Mouse (Mus musculus) CH12.LX (cell line): Measurements from ENCODE around the gene Rab8b. TPM values are rescaled to one million over a fixed set of nuclear protein-coding genes. Genes with fewer than 3 reads are reported as not detected.
A peak's percentile ranks its signal among the peaks of the same experiment; 100 is the strongest.

Experiments
- DNase-seq: peaks from one replicate; pipeline ENCODE4 v3.0.0-alpha.2; 2013; ENCODE audit errors: extremely low read depth
- H3K27ac ChIP-seq: 2 replicates; pipeline ENCODE4 v1.5.1; 2012; ENCODE audit warnings: low read depth, mild to moderate bottlenecking, control low read depth, moderate library complexity; ENCODE audit not compliant: insufficient read depth
- H3K27me3 ChIP-seq: replicated peaks from 2 replicates; pipeline ENCODE3; 2012; ENCODE audit warnings: inconsistent platforms
- H3K36me3 ChIP-seq, 2 experiments: replicated peaks in 1 of 2; 2 replicates each; pipeline versions ENCODE3 to v1.6.1; 2012; ENCODE audit warnings: inconsistent platforms in 1 of 2, low read length in 1 of 2, mild to moderate bottlenecking in 1 of 2, mixed read lengths in 1 of 2, moderate library complexity in 1 of 2; ENCODE audit not compliant: control insufficient read depth in 1 of 2, insufficient read depth in 1 of 2
- H3K4me1 ChIP-seq, 2 experiments: 2 replicates each; pipeline ENCODE4 v1.6.1; 2012; ENCODE audit warnings: inconsistent platforms in 1 of 2, moderate library complexity in 1 of 2; ENCODE audit not compliant: insufficient read depth in 2 of 2, control insufficient read depth in 1 of 2
- H3K4me2 ChIP-seq: 2 replicates; pipeline ENCODE4 v1.6.1; 2012; ENCODE audit warnings: low read depth, mild to moderate bottlenecking, control low read depth; ENCODE audit not compliant: poor library complexity, insufficient read depth, severe bottlenecking
- H3K4me3 ChIP-seq, 3 experiments: fragments of 150-350 bp in 1 of 3; sonication (generic) in 1 of 3; replicated peaks in 1 of 3; 2 replicates each; pipeline versions ENCODE3 to v1.5.1; 2011 to 2012; ENCODE audit warnings: low read depth in 2 of 3, low read length in 2 of 3, mild to moderate bottlenecking in 2 of 3, moderate library complexity in 2 of 3, control low read depth in 1 of 3, improper control_type of control experiment in 1 of 3, inconsistent platforms in 1 of 3, mixed read lengths in 1 of 3; ENCODE audit not compliant: poor library complexity in 1 of 3
- H3K79me2 ChIP-seq: replicated peaks from 2 replicates; pipeline ENCODE4 v1.6.1; 2012; ENCODE audit warnings: mild to moderate bottlenecking, moderate library complexity; ENCODE audit not compliant: control insufficient read depth, poor library complexity, insufficient read depth, severe bottlenecking; ENCODE audit errors: extremely low read depth
- H3K9ac ChIP-seq: 2 replicates; pipeline ENCODE4 v1.6.1; 2012; ENCODE audit warnings: low read depth, mild to moderate bottlenecking, control low read depth, moderate library complexity; ENCODE audit not compliant: insufficient read depth
- H3K9me3 ChIP-seq: replicated peaks from 2 replicates; pipeline ENCODE3; 2012; ENCODE audit warnings: low read length, inconsistent platforms, mixed read lengths
- CHD2 ChIP-seq: IDR thresholded peaks from 2 replicates; pipeline ENCODE4 v1.6.1; 2011; ENCODE audit warnings: low read length, improper control_type of control experiment
- CTCF ChIP-seq, 2 experiments: IDR thresholded peaks in 1 of 2; conservative IDR thresholded peaks in 1 of 2; 2 replicates each; pipeline ENCODE4 v1.5.1; 2011 to 2012; ENCODE audit warnings: low read depth in 2 of 2, low read length in 2 of 2, improper control_type of control experiment in 1 of 2, inconsistent platforms in 1 of 2, mild to moderate bottlenecking in 1 of 2, moderate library complexity in 1 of 2
- EP300 ChIP-seq: IDR thresholded peaks from 2 replicates; pipeline ENCODE4 v1.6.1; 2011; ENCODE audit warnings: low read length, improper control_type of control experiment
- IRF4 ChIP-seq: IDR thresholded peaks from 2 replicates; pipeline ENCODE4 v1.6.1; 2014; ENCODE audit warnings: low read depth, mild to moderate bottlenecking, inconsistent platforms, low read length, improper control_type of control experiment
- MEF2A ChIP-seq: IDR thresholded peaks from 2 replicates; pipeline ENCODE4 v1.6.1; 2014; ENCODE audit warnings: low read depth, mild to moderate bottlenecking, inconsistent platforms, low read length, improper control_type of control experiment, borderline replicate concordance
- POLR2A ChIP-seq: IDR thresholded peaks from 2 replicates; pipeline ENCODE4 v1.6.1; 2011; ENCODE audit warnings: low read depth, mild to moderate bottlenecking, improper control_type of control experiment, low read length
- RCOR1 ChIP-seq: conservative IDR thresholded peaks from 2 replicates; pipeline ENCODE4 v1.6.1; 2012; ENCODE audit warnings: low read depth, mild to moderate bottlenecking, inconsistent platforms, low read length, improper control_type of control experiment
- TBP ChIP-seq: conservative IDR thresholded peaks from 2 replicates; pipeline ENCODE4 v1.6.1; 2011; ENCODE audit warnings: low read depth, low read length, improper control_type of control experiment
- USF2 ChIP-seq: conservative IDR thresholded peaks from 2 replicates; pipeline ENCODE4 v1.6.1; 2011; ENCODE audit warnings: low read depth, low read length, improper control_type of control experiment
- dilution Hi-C: fragments of 300-500 bp; cut with MboI; formaldehyde crosslinking; loops from 2 replicates; pipeline ENCODE4 v1.14.3; 2020; ENCODE audit warnings: low sequenced_read_pairs; ENCODE audit not compliant: extremely low pct_unique_long_range_greater_than_20kb, extremely low pct_ligation_motif_present
- in situ Hi-C: fragments of 300-500 bp; cut with MboI; formaldehyde crosslinking; loops from 3 replicates; pipeline ENCODE4 v1.14.3; 2019; ENCODE audit warnings: low sequenced_read_pairs, low pct_ligation_motif_present, low pct_unique_long_range_greater_than_20kb, mixed read lengths
- polyA plus RNA-seq: library from polyadenylated mRNA; unstranded; fragments of >175 nt; gene quantifications from 2 replicates; pipeline ENCODE4 v1.2.1, GENCODE M21; 2012; ENCODE audit warnings: low read depth; ENCODE audit not compliant: insufficient read length
- total RNA-seq, 2 experiments: library from RNA; depleted of rRNA; stranded (reverse); fragments of 300-350 nt in 1 of 2; fragments of >200 nt in 1 of 2; gene quantifications; 2 replicates each; pipeline ENCODE4 v1.2.3; 2012 to 2014

Gene Rab8b
- total and polyA plus RNA-seq, 3 experiments = 12.2 to 28.0 (median 26.1) TPM

DNA sequence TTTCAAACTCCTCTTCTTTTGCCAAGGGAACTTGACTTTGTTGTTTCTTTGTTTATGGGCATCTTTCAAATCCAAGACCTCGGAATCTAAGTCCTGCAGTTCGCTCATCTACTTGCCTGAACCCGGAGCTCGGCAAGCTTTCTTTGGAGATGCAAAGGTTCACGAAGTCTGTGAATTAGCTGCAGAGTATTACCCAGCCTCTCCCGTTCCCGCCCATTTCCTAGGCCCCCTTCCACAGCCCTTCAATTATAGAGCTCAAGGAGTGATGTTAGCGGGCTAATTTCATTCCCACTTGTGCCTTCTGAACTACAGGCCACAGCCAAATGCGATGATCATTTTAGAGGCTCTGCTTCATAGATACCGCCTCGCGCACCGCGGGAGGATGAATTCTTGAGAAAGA, 494 bp upstream of the Rab8b start (continued):
- TF ChIP-seq CTCF (conservative IDR thresholded peaks at IDR 0.05 in 1 of 2, IDR thresholded peaks at IDR 0.05 in 1 of 2; ENCODE audit: low read depth in 2 of 2, low read length in 2 of 2) = no peak
- TF ChIP-seq, all 38 proteins: peak for 0

DNA sequence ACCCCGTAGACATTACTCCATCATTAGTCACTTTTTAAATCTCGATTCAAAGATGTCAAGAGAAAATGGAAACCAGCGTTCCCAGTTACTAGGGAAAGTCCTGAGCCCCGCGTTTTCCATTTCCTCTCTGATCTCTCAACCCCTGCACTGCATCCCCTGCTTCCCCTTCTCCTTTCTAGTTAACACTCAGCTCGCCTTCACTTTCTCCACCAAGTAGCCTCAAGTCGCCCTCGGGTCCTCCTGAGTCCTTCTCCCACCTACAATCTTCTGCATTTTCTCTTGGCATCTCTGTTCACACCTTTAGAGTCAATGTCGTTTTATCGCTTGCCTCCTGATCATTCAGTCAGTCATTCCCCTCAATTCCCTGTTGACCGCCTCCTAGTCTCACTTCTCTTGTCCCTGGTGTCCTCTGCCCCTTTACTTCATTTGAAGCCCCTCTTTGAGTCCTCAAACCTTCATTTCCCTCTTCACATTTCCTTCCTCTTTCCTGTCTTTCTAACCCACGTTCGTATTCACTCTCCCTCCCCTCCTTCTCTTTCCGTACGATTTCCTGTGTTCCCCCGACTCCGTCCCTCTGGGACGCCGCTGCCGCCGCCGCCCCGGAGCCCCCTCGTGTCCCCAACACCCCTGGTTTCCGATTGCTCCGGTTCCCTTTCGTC, 686 bp downstream of the Rab8b start:
- Histone ChIP-seq H3K4me3 (peak overlapping the region; percentile 67 to 97 (median 94)), H3K4me1 (peaks cover 14 to 46% of the 10 kb centered on the region in 2 experiments), H3K4me2 (peak overlapping the region; percentile 63), H3K79me2 (peaks cover 47% of the 10 kb centered on the region), H3K9ac (peak overlapping the region; percentile 78), H3K27me3 (peaks cover 3% of the 10 kb centered on the region), H3K36me3 (peaks cover under 1 to 14% of the 10 kb centered on the region in 2 experiments), H3K9me3 (peaks cover 3% of the 10 kb centered on the region), H3K27ac (peak overlapping the region; percentile 66)
- in situ Hi-C loops = no loop called here
- TF ChIP-seq RCOR1 = 0 out of 2 replicates have a peak, but pooled peaks have one; percentile 14
- peak; percentile 23; the same call in 1 of the 2 replicates for TF ChIP-seq IRF4
- TF ChIP-seq POLR2A = no peak
- peak; percentile 54 for TF ChIP-seq EP300
- 0 out of 2 replicates have a peak, but pooled peaks have one; percentile 26 for TF ChIP-seq MEF2A
- 0 out of 2 replicates have a peak, but pooled peaks have one; percentile 11 for TF ChIP-seq USF2
- TF ChIP-seq TBP = no peak
- dilution Hi-C loops = no loop called here
- DNase-seq = peak; percentile 48

DNA sequence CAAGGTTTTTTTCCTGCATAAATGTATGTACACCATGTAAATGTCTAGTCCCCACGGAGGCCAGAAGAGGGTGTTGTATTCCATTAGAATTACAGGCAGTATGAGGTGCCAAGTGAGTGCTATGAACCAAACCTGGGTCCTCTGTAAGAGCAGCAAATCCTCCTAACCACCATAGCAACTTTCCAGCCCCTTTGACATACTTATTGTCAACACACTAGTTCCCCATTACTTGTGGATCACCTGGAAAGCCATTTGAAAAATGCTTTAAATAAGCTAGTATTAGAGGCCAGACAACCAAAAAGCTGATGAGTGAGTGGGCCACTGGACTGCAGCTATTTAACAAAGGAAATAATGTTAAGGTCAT, 1.6 kb downstream of the Rab8b start:
- TF ChIP-seq IRF4 = 0 out of 2 replicates have a peak, but pooled peaks have one; percentile 2
- TF ChIP-seq CHD2 = no peak
- Histone ChIP-seq H3K27ac (no peak overlapping the region), H3K36me3 (peaks cover 4 to 21% of the 10 kb centered on the region in 2 experiments), H3K9me3 (peaks cover 3% of the 10 kb centered on the region), H3K4me1 (peaks cover 14 to 50% of the 10 kb centered on the region in 2 experiments), H3K4me3 (peak overlapping the region in 1 of 3 experiments; percentile 97), H3K9ac (no peak overlapping the region), H3K4me2 (peak overlapping the region; percentile 63), H3K27me3 (peaks cover 3% of the 10 kb centered on the region), H3K79me2 (peaks cover 49% of the 10 kb centered on the region)
- dilution Hi-C loops = no loop called here
- DNase-seq = no peak
- in situ Hi-C loops = no loop called here
